Mouse (Mus musculus) adrenal gland, postnatal 14 days (tissue): Measurements from ENCODE around the gene Ppil4. TPM values are rescaled to one million over a fixed set of nuclear protein-coding genes. Genes with fewer than 3 reads are reported as not detected.

Source experiments
- DNase-seq: peaks from one replicate; pipeline ENCODE4 v3.0.0; 2021; ENCODE audit warnings: mixed read lengths
- total RNA-seq: library from RNA; stranded (reverse); gene quantifications from 2 replicates; pipeline ENCODE4 v1.2.3, GENCODE M21; 2021

Ppil4 gene
- total RNA-seq, 1 experiment from 2014 or later: 28.3 TPM

GRCm38 (mm10) chr10:7824663-7825280 is 32.1 kb downstream of the Ppil4 start:
- no peak for DNase-seq

GRCm38 (mm10) chr10:7825281-7825665 is 32.6 kb downstream of the Ppil4 start:
- no peak for DNase-seq

- no peak for DNase-seq
Measured at GRCm38 (mm10) chr10:7826106-7826505, 33.4 kb downstream of the Ppil4 start.

- peak; percentile 57 for DNase-seq
Measured at GRCm38 (mm10) chr10:7832171-7832676, 39.5 kb downstream of the Ppil4 start, which contains the start of gene Zc3h12d. Zc3h12d (plus strand) TSS chr10:7832470.

GRCm38 (mm10) chr10:7833377-7834165 is 40.9 kb downstream of the Ppil4 start:
- DNase-seq: no peak

- no peak for DNase-seq
Measured at GRCm38 (mm10) chr10:7834671-7835225, 42.1 kb downstream of the Ppil4 start.

GRCm38 (mm10) chr10:7836902-7837301 is 44.2 kb downstream of the Ppil4 start:
- no peak for DNase-seq

GRCm38 (mm10) chr10:7837446-7837845 is 44.8 kb downstream of the Ppil4 start:
- no peak for DNase-seq

- DNase-seq: no peak
Measured at GRCm38 (mm10) chr10:7838036-7838435, 45.3 kb downstream of the Ppil4 start.

GRCm38 (mm10) chr10:7838874-7839421 is 46.3 kb downstream of the Ppil4 start:
- DNase-seq: no peak

GRCm38 (mm10) chr10:7839551-7840352 is 47.1 kb downstream of the Ppil4 start:
- DNase-seq: peak; percentile 68

GRCm38 (mm10) chr10:7840353-7840733 is 47.7 kb downstream of the Ppil4 start:
- DNase-seq: no peak

- no peak for DNase-seq
Measured at GRCm38 (mm10) chr10:7840785-7841184, 48.1 kb downstream of the Ppil4 start.

- DNase-seq: peak; percentile 92
Measured at GRCm38 (mm10) chr10:7841571-7842080, 48.9 kb downstream of the Ppil4 start.

- DNase-seq: no peak
Measured at GRCm38 (mm10) chr10:7843181-7843580, 50.5 kb downstream of the Ppil4 start.

GRCm38 (mm10) chr10:7844161-7844560 is 51.5 kb downstream of the Ppil4 start:
- DNase-seq: no peak

GRCm38 (mm10) chr10:7845136-7845535 is 52.4 kb downstream of the Ppil4 start:
- no peak for DNase-seq

- DNase-seq: no peak
Measured at GRCm38 (mm10) chr10:7845991-7846390, 53.3 kb downstream of the Ppil4 start.

- no peak for DNase-seq
Measured at GRCm38 (mm10) chr10:7847166-7847605, 54.5 kb downstream of the Ppil4 start.

- no peak for DNase-seq
Measured at GRCm38 (mm10) chr10:7851891-7852290, 59.2 kb downstream of the Ppil4 start.

- DNase-seq: no peak
Measured at GRCm38 (mm10) chr10:7860494-7860893, 67.8 kb downstream of the Ppil4 start.
